Mouse (Mus musculus) liver, embryonic 12.5 days (tissue): Measurements from ENCODE around the gene Kdm4c. TPM values are rescaled to one million over a fixed set of nuclear protein-coding genes. Genes with fewer than 3 reads are reported as not detected.
A peak's percentile ranks its signal among the peaks of the same experiment; 100 is the strongest.
"Not testable (repeated sequence)": the region's sequence is repeated elsewhere in the genome, so short reads cannot be mapped to it uniquely, and the experiment has no call there.

Experiments
- ATAC-seq: fragments of 200-750 bp; cut with Nextera tagmentation; 2 replicates; pipeline ENCODE4 v1.8.0; 2017; ENCODE audit warnings: moderate number of reproducible peaks, mild to moderate bottlenecking, moderate library complexity
- H3K27ac ChIP-seq: fragments of 300-500 bp; sonication (generic); 2 replicates; pipeline ENCODE4 v1.5.1; 2016; ENCODE audit warnings: mild to moderate bottlenecking
- H3K27me3 ChIP-seq: fragments of 300-500 bp; sonication (generic); replicated peaks from 2 replicates; pipeline ENCODE4 v1.6.1; 2016; ENCODE audit warnings: mild to moderate bottlenecking, moderate library complexity
- H3K36me3 ChIP-seq: fragments of 300-500 bp; sonication (generic); 2 replicates; pipeline ENCODE4 v1.6.1; 2016; ENCODE audit warnings: mild to moderate bottlenecking, moderate library complexity
- H3K4me1 ChIP-seq: fragments of 300-500 bp; sonication (generic); 2 replicates; pipeline ENCODE4 v1.6.1; 2016
- H3K4me2 ChIP-seq: fragments of 300-500 bp; sonication (generic); 2 replicates; pipeline ENCODE4 v1.6.1; 2016; ENCODE audit warnings: mild to moderate bottlenecking, moderate library complexity
- H3K4me3 ChIP-seq: fragments of 300-500 bp; sonication (generic); 2 replicates; pipeline ENCODE4 v1.5.1; 2016; ENCODE audit warnings: mild to moderate bottlenecking, moderate library complexity
- H3K9ac ChIP-seq: fragments of 300-500 bp; sonication (generic); 2 replicates; pipeline ENCODE4 v1.6.1; 2016; ENCODE audit warnings: mild to moderate bottlenecking, moderate library complexity
- H3K9me3 ChIP-seq: fragments of 300-500 bp; sonication (generic); replicated peaks from 2 replicates; pipeline ENCODE4 v1.6.1; 2016; ENCODE audit warnings: mild to moderate bottlenecking, moderate library complexity
- WGBS: fragments of 180-500 bp; shearing (Covaris S2); methylation state at CpG from one replicate; pipeline ENCODE4 v1.1.7; 2016; ENCODE audit not compliant: insufficient replicate concordance; 5-methylcytosine and 5-hydroxymethylcytosine counted together
- polyA plus RNA-seq: library from polyadenylated mRNA; unstranded; fragments of >200 nt; fragmentation: Nextera tagmentation; extraction: Ambion mirVana; gene quantifications from 2 replicates; pipeline ENCODE4 v1.2.1, GENCODE M21; 2016

The Kdm4c gene
- 7.4 and 7.6 TPM in 2 replicates for polyA plus RNA-seq

DNA sequence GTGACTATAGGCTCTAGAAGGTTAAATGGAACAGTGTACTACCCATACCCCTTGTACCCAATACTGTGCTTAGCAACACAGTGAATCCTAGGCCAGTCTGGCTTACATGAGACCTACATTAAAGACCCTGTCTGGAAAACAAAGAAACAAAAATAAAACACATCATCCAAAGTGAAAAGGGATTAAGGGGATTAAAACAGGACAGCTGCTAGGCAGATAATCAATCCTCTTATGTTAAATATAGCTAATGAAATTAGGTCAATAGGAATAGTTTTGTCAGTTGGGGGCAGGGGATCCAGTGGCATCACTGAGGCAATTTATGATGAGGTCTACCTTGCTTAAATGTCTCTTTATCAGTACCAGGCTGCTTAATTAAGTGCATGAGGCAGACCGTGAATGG, at the start of gene Kdm4c:
Gene Kdm4c (plus strand): TSS at position 322 of the 400 bp plus-strand sequence.
- H3K4me1 ChIP-seq, result no peaks in the 10 kb centered on the region
- no peaks in the 10 kb centered on the region for H3K9me3 ChIP-seq
- no peak within 1 kb of the TSS for H3K27ac ChIP-seq
- no peak for ATAC-seq
- no peak within 1 kb of the TSS for H3K4me3 ChIP-seq
- no peaks in the 10 kb centered on the region for H3K36me3 ChIP-seq
- WGBS, result 72% methylated on average over 1 of the region's 1 CpGs
- no peak within 1 kb of the TSS for H3K9ac ChIP-seq
- no peaks in the 10 kb centered on the region for H3K27me3 ChIP-seq
- H3K4me2 ChIP-seq, result no peak within 1 kb of the TSS

DNA sequence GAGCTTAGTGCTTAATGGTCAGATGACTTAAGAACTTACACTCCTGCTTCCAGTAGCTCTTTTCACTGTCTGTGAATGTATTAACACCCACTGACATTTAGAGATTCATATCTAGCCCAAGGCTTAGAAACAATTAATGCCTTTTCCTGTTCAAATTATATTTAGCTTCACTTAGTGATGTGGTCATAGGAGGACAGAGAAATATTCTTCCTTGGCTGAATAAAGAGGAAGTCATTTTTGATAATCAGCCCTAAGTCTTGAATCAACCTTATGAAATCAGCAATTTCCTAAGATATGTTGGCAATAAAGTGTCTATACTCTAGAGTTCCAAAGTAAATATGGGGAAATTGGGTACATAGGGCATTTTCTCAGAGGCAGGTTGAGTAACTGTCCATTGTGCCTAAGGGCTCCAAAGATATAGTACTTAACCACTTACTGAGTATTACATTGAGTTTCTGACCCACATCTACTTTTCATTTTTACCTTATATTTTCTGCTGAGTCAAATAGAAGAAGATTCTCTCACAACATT, 41.0 kb upstream of the Kdm4c start:
- no peaks in the 10 kb centered on the region for H3K27me3 ChIP-seq
- no peaks in the 10 kb centered on the region for H3K36me3 ChIP-seq
- ATAC-seq, result no peak
- H3K9me3 ChIP-seq, result no peaks in the 10 kb centered on the region
- no peak overlapping the region for H3K27ac ChIP-seq
- no peaks in the 10 kb centered on the region for H3K4me1 ChIP-seq
- H3K4me3 ChIP-seq, result no peak overlapping the region
- H3K4me2 ChIP-seq, result no peak overlapping the region
- no peak overlapping the region for H3K9ac ChIP-seq

DNA sequence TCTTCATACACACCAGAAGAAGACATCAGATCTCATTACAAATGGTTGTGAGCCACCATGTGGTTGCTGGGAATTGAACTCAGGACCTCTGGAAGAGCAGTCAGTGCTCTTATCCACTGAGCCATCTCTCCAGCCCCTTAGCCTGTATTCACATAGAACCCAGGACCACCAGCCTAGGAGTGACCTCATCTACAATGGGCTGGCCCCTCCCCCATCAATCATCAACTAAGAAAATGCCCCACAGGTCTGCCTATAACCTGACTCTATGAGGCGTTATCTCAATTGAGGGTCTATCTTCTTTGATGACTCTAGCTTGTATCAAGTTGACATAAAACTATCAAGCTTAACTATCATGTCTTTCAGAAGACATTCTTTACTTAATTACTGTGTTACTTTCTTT, 20.5 kb upstream of the Kdm4c start:
- H3K4me2 ChIP-seq, H3K4me3 ChIP-seq, ATAC-seq, H3K9ac ChIP-seq, H3K36me3 ChIP-seq, H3K27me3 ChIP-seq, H3K9me3 ChIP-seq, H3K27ac ChIP-seq, H3K4me1 ChIP-seq: not testable (repeated sequence)
- 63% methylated on average over 1 of the region's 1 CpGs for WGBS

DNA sequence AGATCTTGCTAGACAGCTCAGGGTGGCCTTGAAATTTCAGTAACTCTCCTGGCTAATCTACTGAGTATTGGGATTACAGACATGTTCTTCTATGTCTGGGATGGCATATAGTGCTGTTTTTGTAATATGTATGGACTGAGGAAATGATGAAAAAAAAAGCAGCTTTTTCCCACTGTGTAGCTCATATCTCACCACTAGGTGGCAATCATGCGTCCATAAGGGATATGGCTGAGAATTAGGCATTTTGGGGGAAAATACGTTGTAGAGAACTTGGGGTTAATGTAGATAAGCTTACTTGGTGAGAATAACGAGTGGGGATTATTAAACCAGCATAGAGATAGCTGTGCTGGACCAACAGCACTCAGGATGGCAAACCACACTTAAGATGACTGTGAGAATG, 19.9 kb upstream of the Kdm4c start:
- H3K4me3 ChIP-seq, result no peak overlapping the region
- H3K9me3 ChIP-seq, result no peaks in the 10 kb centered on the region
- no peak for ATAC-seq
- no peak overlapping the region for H3K4me2 ChIP-seq
- no peaks in the 10 kb centered on the region for H3K4me1 ChIP-seq
- no peak overlapping the region for H3K9ac ChIP-seq
- H3K27me3 ChIP-seq, result no peaks in the 10 kb centered on the region
- 11% methylated on average over 3 of the region's 3 CpGs for WGBS
- no peaks in the 10 kb centered on the region for H3K36me3 ChIP-seq
- no peak overlapping the region for H3K27ac ChIP-seq

DNA sequence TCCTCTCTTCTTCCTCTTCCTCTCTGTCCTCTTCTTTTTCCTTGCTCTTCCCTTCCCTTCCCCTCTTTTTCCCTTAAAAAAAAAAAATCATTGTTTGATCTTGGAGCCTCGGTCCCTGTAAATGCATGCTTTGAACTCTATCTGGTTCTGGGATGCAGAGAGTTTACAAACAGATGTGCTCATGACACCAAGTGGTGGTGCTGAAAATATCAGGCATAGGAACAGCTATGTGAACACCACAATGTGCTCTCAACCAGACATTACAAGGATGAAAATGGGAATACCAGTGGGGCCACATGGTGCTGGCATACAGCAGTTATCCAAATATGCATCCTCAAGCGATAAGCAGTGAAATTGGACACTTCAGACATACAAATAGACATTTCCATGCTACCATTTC, 18.1 kb upstream of the Kdm4c start:
- no peak overlapping the region for H3K9ac ChIP-seq
- ATAC-seq, result no peak
- no peaks in the 10 kb centered on the region for H3K4me1 ChIP-seq
- no peak overlapping the region for H3K4me3 ChIP-seq
- 68% methylated on average over 2 of the region's 2 CpGs for WGBS
- no peaks in the 10 kb centered on the region for H3K9me3 ChIP-seq
- H3K36me3 ChIP-seq, result no peaks in the 10 kb centered on the region
- H3K27ac ChIP-seq, result no peak overlapping the region
- no peak overlapping the region for H3K4me2 ChIP-seq
- H3K27me3 ChIP-seq, result no peaks in the 10 kb centered on the region

DNA sequence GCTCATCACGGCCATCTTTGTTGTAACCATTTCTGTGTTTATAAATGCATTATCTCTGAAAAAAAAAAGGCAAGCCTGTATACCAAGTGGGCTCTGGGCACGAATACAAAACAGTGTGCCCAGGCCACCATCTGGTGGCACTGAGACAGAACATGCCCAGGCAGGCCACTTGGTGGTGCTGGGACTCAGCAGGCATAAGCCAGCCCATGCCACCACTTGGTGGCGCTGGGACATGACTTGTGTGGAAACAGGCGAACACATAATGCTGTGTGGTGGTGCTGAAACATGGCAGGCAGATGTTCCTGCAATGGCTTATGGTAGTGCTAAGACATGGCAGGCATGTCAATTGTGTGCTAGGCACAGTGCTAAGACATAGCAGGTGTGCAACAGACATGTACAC, 11.3 kb upstream of the Kdm4c start:
- no peaks in the 10 kb centered on the region for H3K9me3 ChIP-seq
- no peak overlapping the region for H3K4me3 ChIP-seq
- 65% methylated on average over 4 of the region's 4 CpGs for WGBS
- no peak overlapping the region for H3K27ac ChIP-seq
- 0 out of 2 replicates have a peak, but pooled peaks have one; percentile 31 for ATAC-seq
- no peak overlapping the region for H3K9ac ChIP-seq
- no peaks in the 10 kb centered on the region for H3K4me1 ChIP-seq
- no peak overlapping the region for H3K4me2 ChIP-seq
- H3K36me3 ChIP-seq, result no peaks in the 10 kb centered on the region
- H3K27me3 ChIP-seq, result no peaks in the 10 kb centered on the region

DNA sequence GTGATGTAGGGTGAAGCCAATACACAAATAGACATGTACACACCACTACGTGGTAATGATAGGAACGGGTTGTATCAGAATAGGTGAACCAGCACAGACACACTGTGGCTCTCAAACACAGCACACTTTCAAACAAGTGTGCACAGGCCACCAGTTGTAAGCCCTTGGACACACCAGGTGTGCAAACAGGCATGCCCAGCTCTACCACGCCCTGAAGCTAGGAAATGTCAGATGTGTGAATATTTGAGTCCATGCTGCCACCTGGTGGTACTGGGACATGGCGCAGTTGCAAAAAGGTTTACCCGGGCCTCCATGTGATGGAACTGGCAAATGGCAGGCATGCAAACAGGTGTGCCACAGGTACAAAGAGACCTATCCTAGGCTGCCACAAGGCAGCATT, 10.9 kb upstream of the Kdm4c start:
- Histone ChIP-seq H3K4me2 (no peak overlapping the region), H3K27me3 (no peaks in the 10 kb centered on the region), H3K9ac (no peak overlapping the region), H3K36me3 (no peaks in the 10 kb centered on the region), H3K9me3 (no peaks in the 10 kb centered on the region), H3K4me1 (no peaks in the 10 kb centered on the region), H3K4me3 (no peak overlapping the region), H3K27ac (no peak overlapping the region)
- 0 out of 2 replicates have a peak, but pooled peaks have one; percentile 30 for ATAC-seq
- 60% methylated on average over 5 of the region's 5 CpGs for whole genome bisulfite sequencing

DNA sequence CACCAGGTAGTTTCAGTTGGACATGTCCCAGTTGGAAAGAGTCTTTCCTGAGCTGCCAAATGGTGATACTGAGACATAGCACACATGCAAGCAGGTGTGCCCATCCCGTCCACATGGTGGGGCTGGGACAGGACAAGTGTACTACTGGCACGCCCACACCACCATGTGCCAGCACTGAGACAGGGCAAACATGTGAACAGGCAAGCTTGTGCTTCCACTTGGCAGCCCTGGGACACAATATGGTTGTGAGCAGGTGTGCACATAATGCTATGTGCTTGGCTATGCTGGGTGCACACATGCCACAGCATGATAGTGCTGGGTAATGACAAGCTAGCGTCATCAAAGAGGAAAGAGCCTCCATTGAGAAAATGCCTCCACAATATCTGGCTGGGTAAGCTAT, 8.8 kb upstream of the Kdm4c start:
- WGBS, result 82% methylated on average over 3 of the region's 3 CpGs
- Histone ChIP-seq H3K4me1 (no peaks in the 10 kb centered on the region), H3K9ac (no peak overlapping the region), H3K9me3 (no peaks in the 10 kb centered on the region), H3K27ac (no peak overlapping the region), H3K27me3 (no peaks in the 10 kb centered on the region), H3K4me3 (no peak overlapping the region), H3K36me3 (no peaks in the 10 kb centered on the region), H3K4me2 (no peak overlapping the region)
- ATAC-seq, result no peak

DNA sequence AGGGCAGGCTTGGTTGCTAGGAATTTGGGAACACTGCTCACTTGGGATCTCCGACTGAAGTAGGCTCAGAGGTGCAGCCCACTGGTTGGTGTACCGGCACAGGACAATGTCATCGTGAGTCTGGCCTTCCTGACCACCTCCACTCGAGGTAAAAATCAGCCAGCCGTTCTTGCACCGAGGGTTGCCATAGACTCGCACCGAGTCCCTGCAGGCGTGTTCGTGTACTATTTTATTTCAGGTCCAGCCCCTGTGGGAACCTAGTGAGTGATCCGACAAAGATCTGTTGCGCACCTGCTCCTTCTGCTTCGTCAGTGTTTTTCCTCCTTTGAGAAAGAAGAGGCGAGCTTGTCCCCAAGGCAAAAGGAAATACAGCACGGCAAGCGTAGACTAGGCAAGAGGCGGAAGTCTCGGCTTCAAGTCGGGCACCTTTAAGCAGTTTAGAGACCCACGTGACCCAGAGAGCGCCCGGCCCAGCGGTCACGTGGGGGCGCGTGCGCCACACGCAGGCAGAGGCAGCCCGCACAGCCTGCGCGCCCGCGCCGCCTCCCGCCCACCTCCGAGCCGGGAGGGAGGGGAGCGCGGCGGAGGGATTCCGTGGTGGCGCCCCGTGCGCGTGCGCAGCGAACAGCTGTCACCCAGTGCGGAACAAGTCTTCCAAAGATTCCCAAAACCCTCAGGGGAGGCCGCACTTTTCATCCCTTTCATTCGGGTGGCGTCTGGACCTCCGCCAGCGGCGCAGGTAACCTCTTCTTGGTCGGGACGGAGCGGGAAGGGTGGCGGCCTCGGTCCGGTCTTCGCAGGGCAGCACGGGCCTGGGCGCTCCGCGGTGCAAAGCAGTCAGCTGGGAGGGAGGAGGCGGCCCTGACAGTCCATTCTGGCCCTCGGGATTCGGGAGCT, 9.3 kb downstream of the Kdm4c start:
- peak overlapping the region; percentile 79 for H3K9ac ChIP-seq
- no peaks in the 10 kb centered on the region for H3K9me3 ChIP-seq
- peak overlapping the region; percentile 72 for H3K27ac ChIP-seq
- ATAC-seq, result peak; percentile 98
- WGBS, result under 1% methylated on average over 64 of the region's 68 CpGs
- H3K4me1 ChIP-seq, result peaks cover 17% of the 10 kb centered on the region
- H3K27me3 ChIP-seq, result no peaks in the 10 kb centered on the region
- H3K4me3 ChIP-seq, result peak overlapping the region; percentile 71
- H3K4me2 ChIP-seq, result peak overlapping the region; percentile 79
- H3K36me3 ChIP-seq, result no peaks in the 10 kb centered on the region

DNA sequence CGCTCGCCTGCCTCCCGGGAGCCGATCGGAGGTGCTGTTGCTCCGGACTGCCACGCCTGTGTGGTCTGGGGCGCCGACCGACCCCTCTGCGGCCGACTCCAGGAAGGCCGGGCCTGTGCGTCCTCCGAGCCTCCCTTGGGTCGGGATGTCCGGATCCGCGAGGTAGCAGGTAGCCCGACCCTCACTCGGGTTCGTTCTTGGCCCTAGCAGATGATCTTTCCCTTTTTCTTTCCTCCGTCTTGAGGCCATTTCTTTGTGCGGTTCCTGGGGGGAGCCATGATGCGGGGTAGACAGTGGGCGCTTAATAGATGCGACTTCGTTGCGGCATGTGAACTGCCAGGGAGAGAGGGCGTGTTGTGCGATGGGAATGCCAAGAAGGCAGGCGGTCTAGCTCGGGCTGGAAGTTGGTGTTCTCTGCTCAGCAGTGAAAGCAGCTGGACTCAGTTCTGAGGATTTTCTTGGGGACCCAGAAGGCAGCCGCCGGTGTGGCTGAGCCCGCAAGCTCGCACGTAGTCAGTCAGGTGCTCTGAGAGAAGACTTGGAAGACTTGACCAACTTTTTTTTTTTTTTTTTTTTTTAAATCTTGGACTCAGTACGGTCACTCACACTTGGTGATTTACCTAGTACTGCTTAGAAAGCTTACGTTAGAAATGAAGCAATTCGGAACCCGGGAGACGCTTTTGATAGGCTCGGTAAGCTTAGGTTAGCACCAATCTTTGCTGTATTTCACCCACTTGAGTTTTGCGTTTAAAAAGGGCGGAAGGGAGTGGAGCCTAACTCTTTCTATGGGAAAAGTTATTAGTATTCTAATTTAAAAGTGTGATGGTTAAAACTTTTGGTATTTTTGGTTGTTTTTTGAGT, 10.2 kb downstream of the Kdm4c start:
- Histone ChIP-seq H3K4me2 (peak overlapping the region; percentile 79), H3K9ac (peak overlapping the region; percentile 79), H3K4me1 (peaks cover 17% of the 10 kb centered on the region), H3K27ac (peak overlapping the region; percentile 69), H3K27me3 (no peaks in the 10 kb centered on the region), H3K9me3 (no peaks in the 10 kb centered on the region), H3K4me3 (peak overlapping the region; percentile 71), H3K36me3 (no peaks in the 10 kb centered on the region)
- ATAC-seq, result peak; percentile 30
- under 1% methylated on average over 46 of the region's 46 CpGs for WGBS

DNA sequence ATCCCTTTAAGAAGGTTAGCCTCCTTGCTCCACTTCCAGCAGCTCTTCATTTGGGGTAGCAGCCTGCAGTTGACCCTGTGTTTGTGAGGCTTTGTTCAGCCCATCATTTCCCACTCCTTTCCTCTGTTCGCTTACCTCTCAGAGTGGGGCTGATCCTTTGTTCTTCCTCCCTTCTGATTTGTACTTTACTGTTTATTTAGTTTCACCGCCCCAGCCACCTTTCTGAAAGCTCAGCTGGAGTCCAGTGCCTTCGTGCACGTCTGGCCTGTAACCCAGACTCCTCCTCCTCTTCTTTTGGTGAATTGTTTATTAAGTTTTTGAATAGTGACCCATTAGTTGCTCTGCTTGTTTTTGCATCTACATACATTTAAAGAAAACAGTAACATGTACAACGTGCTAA, 15.6 kb downstream of the Kdm4c start:
- no peaks in the 10 kb centered on the region for H3K27me3 ChIP-seq
- no peaks in the 10 kb centered on the region for H3K9me3 ChIP-seq
- no peak overlapping the region for H3K4me3 ChIP-seq
- no peaks in the 10 kb centered on the region for H3K36me3 ChIP-seq
- H3K9ac ChIP-seq, result no peak overlapping the region
- 71% methylated on average over 5 of the region's 5 CpGs for WGBS
- peaks cover 45% of the 10 kb centered on the region for H3K4me1 ChIP-seq
- no peak overlapping the region for H3K27ac ChIP-seq
- ATAC-seq, result no peak
- no peak overlapping the region for H3K4me2 ChIP-seq

DNA sequence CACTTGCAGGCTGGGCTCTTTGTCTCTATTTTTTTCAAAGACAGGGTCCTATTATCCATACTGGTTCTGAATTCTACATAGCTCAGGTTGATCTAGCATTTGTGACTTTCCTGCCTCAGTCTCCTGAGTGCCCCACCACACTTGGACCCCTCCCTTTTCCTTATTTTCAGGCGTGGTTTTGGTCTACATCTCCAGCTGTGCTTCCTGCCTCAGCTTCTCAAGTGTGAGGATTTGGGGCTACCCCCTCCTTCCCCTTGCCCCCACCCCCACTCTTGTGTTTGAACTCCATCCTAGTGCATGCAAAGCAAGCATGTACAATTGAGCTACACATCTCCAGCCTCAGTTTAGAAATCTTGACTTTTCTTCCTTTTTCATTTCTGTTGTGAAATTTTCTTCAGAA, 16.2 kb downstream of the Kdm4c start:
- no peak for ATAC-seq
- WGBS, result 19% methylated on average over 1 of the region's 1 CpGs
- Histone ChIP-seq H3K4me3 (no peak overlapping the region), H3K27ac (no peak overlapping the region), H3K4me1 (peaks cover 42% of the 10 kb centered on the region), H3K36me3 (peaks cover 2% of the 10 kb centered on the region), H3K9me3 (no peaks in the 10 kb centered on the region), H3K4me2 (no peak overlapping the region), H3K27me3 (no peaks in the 10 kb centered on the region), H3K9ac (no peak overlapping the region)
